Mouse (Mus musculus): ENCODE results near the gene 1110051M20Rik. TPM values are rescaled to one million over a fixed set of nuclear protein-coding genes. Genes with fewer than 3 reads are reported as not detected.
A peak's percentile ranks its signal among the peaks of the same experiment; 100 is the strongest.

Gene 1110051M20Rik
- total and polyA plus RNA-seq, 2 experiments from 2014 or later: 158 to 171 TPM

GRCm38 (mm10) chr2:91411473-91411872 lies 33.0 kb downstream of the 1110051M20Rik start:
- WGBS: 64% methylated on average over 2 of the region's 2 CpGs

GRCm38 (mm10) chr2:91408031-91408430 lies 36.5 kb downstream of the 1110051M20Rik start:
- no peak for TF ChIP-seq CTCF (IDR thresholded peaks at IDR 0.05)
- WGBS: 86% methylated on average over 2 of the region's 2 CpGs
- H3K27ac ChIP-seq (ENCODE audit: low read depth, low read length): no peak overlapping the region
- no peaks in the 10 kb centered on the region for H3K9me3 ChIP-seq (ENCODE audit: low read length)
- ATAC-seq (ENCODE audit: low FRiP score): no peak
- no peaks in the 10 kb centered on the region for H3K36me3 ChIP-seq (ENCODE audit: insufficient read depth, low read length)
- no peak overlapping the region for H3K4me3 ChIP-seq (ENCODE audit: low read depth, low read length)
- H3K4me1 ChIP-seq (ENCODE audit: insufficient read depth, low read length): no peaks in the 10 kb centered on the region
- no peak overlapping the region for H3K9ac ChIP-seq (replicated peaks; ENCODE audit: low read length, poor library complexity, severe bottlenecking)
- no peak overlapping the region for H3K4me2 ChIP-seq (ENCODE audit: low read depth, low read length, poor library complexity, severe bottlenecking)
- DNase-seq (ENCODE audit: low spot score): no peak
- H3K27me3 ChIP-seq (ENCODE audit: insufficient read depth, low read length): no peaks in the 10 kb centered on the region

More at GRCm38 (mm10) chr2:91411473-91411872, 33.0 kb downstream of the 1110051M20Rik start:
- DNase-seq (ENCODE audit: low spot score) (no peak), ATAC-seq (ENCODE audit: low FRiP score) (no peak)
- Histone ChIP-seq H3K9me3 (ENCODE audit: low read length) (no peaks in the 10 kb centered on the region), H3K36me3 (ENCODE audit: insufficient read depth, low read length) (no peaks in the 10 kb centered on the region), H3K4me3 (ENCODE audit: low read depth, low read length) (no peak overlapping the region), H3K4me1 (ENCODE audit: insufficient read depth, low read length) (no peaks in the 10 kb centered on the region), H3K27ac (ENCODE audit: low read depth, low read length) (no peak overlapping the region), H3K27me3 (ENCODE audit: insufficient read depth, low read length) (no peaks in the 10 kb centered on the region), H3K4me2 (ENCODE audit: low read depth, low read length, poor library complexity, severe bottlenecking) (no peak overlapping the region), H3K9ac (replicated peaks; ENCODE audit: low read length, poor library complexity, severe bottlenecking) (no peak overlapping the region)
- no peak for TF ChIP-seq CTCF (IDR thresholded peaks at IDR 0.05)

GRCm38 (mm10) chr2:91405071-91405470 lies 39.4 kb downstream of the 1110051M20Rik start:
- Histone ChIP-seq H3K36me3 (ENCODE audit: insufficient read depth, low read length) (no peaks in the 10 kb centered on the region), H3K27ac (ENCODE audit: low read depth, low read length) (no peak overlapping the region), H3K27me3 (ENCODE audit: insufficient read depth, low read length) (no peaks in the 10 kb centered on the region), H3K9me3 (ENCODE audit: low read length) (no peaks in the 10 kb centered on the region), H3K4me1 (ENCODE audit: insufficient read depth, low read length) (no peaks in the 10 kb centered on the region), H3K4me2 (ENCODE audit: low read depth, low read length, poor library complexity, severe bottlenecking) (no peak overlapping the region), H3K4me3 (ENCODE audit: low read depth, low read length) (no peak overlapping the region), H3K9ac (replicated peaks; ENCODE audit: low read length, poor library complexity, severe bottlenecking) (no peak overlapping the region)
- WGBS: 88% methylated on average over 4 of the region's 4 CpGs
- DNase-seq (ENCODE audit: low spot score): no peak
- TF ChIP-seq CTCF (IDR thresholded peaks at IDR 0.05): no peak
- ATAC-seq (ENCODE audit: low FRiP score): no peak

- no peaks in the 10 kb centered on the region for H3K9me3 ChIP-seq (ENCODE audit: low read length)
- WGBS: 3% methylated on average over 2 of the region's 2 CpGs
- peak overlapping the region; percentile 68 for H3K27ac ChIP-seq (ENCODE audit: low read depth, low read length)
- no peaks in the 10 kb centered on the region; the same call in 1 of the 2 replicates for H3K4me1 ChIP-seq (ENCODE audit: insufficient read depth, low read length)
- ATAC-seq (ENCODE audit: low FRiP score) (no peak), DNase-seq (ENCODE audit: low spot score) (no peak)
- no peaks in the 10 kb centered on the region for H3K36me3 ChIP-seq (ENCODE audit: insufficient read depth, low read length)
- no peaks in the 10 kb centered on the region for H3K27me3 ChIP-seq (ENCODE audit: insufficient read depth, low read length)
- no peak overlapping the region for H3K9ac ChIP-seq (replicated peaks; ENCODE audit: low read length, poor library complexity, severe bottlenecking)
- no peak for TF ChIP-seq CTCF (IDR thresholded peaks at IDR 0.05)
- H3K4me3 ChIP-seq (ENCODE audit: low read depth, low read length): no peak overlapping the region
- H3K4me2 ChIP-seq (ENCODE audit: low read depth, low read length, poor library complexity, severe bottlenecking): no peak overlapping the region
Observed at GRCm38 (mm10) chr2:91399727-91400126, 44.8 kb downstream of the 1110051M20Rik start.

- H3K36me3 ChIP-seq (ENCODE audit: insufficient read depth, low read length): no peaks in the 10 kb centered on the region
- ATAC-seq (ENCODE audit: low FRiP score): no peak
- no peak overlapping the region for H3K4me2 ChIP-seq (ENCODE audit: low read depth, low read length, poor library complexity, severe bottlenecking)
- peak overlapping the region; percentile 68 for H3K27ac ChIP-seq (ENCODE audit: low read depth, low read length)
- 17% methylated on average over 3 of the region's 3 CpGs for WGBS
- H3K9ac ChIP-seq (replicated peaks; ENCODE audit: low read length, poor library complexity, severe bottlenecking): no peak overlapping the region
- DNase-seq (ENCODE audit: low spot score): no peak
- no peaks in the 10 kb centered on the region; the same call in 1 of the 2 replicates for H3K4me1 ChIP-seq (ENCODE audit: insufficient read depth, low read length)
- H3K9me3 ChIP-seq (ENCODE audit: low read length): no peaks in the 10 kb centered on the region
- H3K27me3 ChIP-seq (ENCODE audit: insufficient read depth, low read length): no peaks in the 10 kb centered on the region
- no peak overlapping the region for H3K4me3 ChIP-seq (ENCODE audit: low read depth, low read length)
- TF ChIP-seq CTCF (IDR thresholded peaks at IDR 0.05): no peak
Observed at GRCm38 (mm10) chr2:91399168-91399567, 45.3 kb downstream of the 1110051M20Rik start.

GRCm38 (mm10) chr2:91394078-91394477 lies 50.4 kb downstream of the 1110051M20Rik start:
- Histone ChIP-seq H3K36me3 (ENCODE audit: insufficient read depth, low read length) (no peaks in the 10 kb centered on the region), H3K27me3 (ENCODE audit: insufficient read depth, low read length) (no peaks in the 10 kb centered on the region), H3K4me2 (ENCODE audit: low read depth, low read length, poor library complexity, severe bottlenecking) (no peak overlapping the region), H3K27ac (ENCODE audit: low read depth, low read length) (no peak overlapping the region), H3K9me3 (ENCODE audit: low read length) (no peaks in the 10 kb centered on the region), H3K4me1 (ENCODE audit: insufficient read depth, low read length) (no peaks in the 10 kb centered on the region; the same call in 1 of the 2 replicates), H3K9ac (replicated peaks; ENCODE audit: low read length, poor library complexity, severe bottlenecking) (no peak overlapping the region), H3K4me3 (ENCODE audit: low read depth, low read length) (no peak overlapping the region)
- no peak for ATAC-seq (ENCODE audit: low FRiP score)
- WGBS: 33% methylated on average over 4 of the region's 4 CpGs
- no peak for TF ChIP-seq CTCF (IDR thresholded peaks at IDR 0.05)
- no peak for DNase-seq (ENCODE audit: low spot score)

All from midbrain, postnatal 0 days (tissue).